Comparison of ENCODE assay signal across 30 mouse cellular contexts in the genomic region with DNA sequence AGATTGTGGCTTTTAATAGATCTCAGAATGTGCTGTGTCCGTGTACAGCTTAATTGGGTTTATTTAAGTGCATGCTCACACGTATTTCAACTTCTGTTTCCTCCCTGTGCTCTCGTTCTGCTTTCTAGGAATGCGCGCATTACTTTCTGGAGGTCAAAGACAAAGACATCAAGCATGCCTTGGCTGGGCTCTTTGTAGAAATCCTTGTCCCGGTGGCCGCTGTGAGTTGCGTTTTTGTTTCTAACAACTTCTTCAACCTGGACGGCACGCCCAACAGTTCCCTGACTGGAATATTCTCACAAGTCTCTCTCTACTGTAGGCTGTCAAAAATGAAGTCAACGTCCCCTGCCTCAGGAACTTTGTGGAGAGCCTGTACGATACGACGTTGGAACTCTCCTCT.
DNase-seq lines count a peak whose midpoint lies in the region; ATAC-seq and TF ChIP-seq lines count a peak whose summit lies in the region.
"Had no signal": no experiment of that assay in that cellular context is flagged by ENCODE, and none has a peak within 500 bp of the region (broad histone marks: within the 10 kb centered on the region; RNA-seq: fewer than 3 reads in every experiment).

No protein-coding gene starts in this region.

- peaks cover 2% of the 10 kb centered on the region; the same call in 1 of the 2 replicates for H3K4me1 ChIP-seq in intestine, embryonic 14.5 days (replicated peaks; ENCODE audit: control insufficient read depth, insufficient read depth, low read length)
- H3K4me1 ChIP-seq in intestine, embryonic 15.5 days (replicated peaks) = no peaks in the 10 kb centered on the region
- no peaks in the 10 kb centered on the region for H3K4me1 ChIP-seq in lung, postnatal 0 days (ENCODE audit: insufficient read depth, low read depth, low read length)
- no peaks in the 10 kb centered on the region for H3K4me1 ChIP-seq in stomach, embryonic 15.5 days
- H3K4me1 ChIP-seq in stomach, postnatal 0 days (replicated peaks; ENCODE audit: control insufficient read depth, insufficient read depth) = no peaks in the 10 kb centered on the region
- H3K4me1 ChIP-seq: embryonic facial prominence, embryonic 13.5 days; embryonic facial prominence, embryonic 15.5 days; forebrain, embryonic 10.5 days; forebrain, embryonic 12.5 days; forebrain, embryonic 15.5 days had no signal

- WGBS in intestine, embryonic 14.5 days = 71% methylated on average over 14 of the region's 14 CpGs
- 71% methylated on average over 14 of the region's 14 CpGs for WGBS in intestine, embryonic 15.5 days
- 62% methylated on average over 14 of the region's 14 CpGs for WGBS in lung, postnatal 0 days
- WGBS in stomach, embryonic 15.5 days = 66% methylated on average over 14 of the region's 14 CpGs
- WGBS in stomach, postnatal 0 days = 57% methylated on average over 14 of the region's 14 CpGs

- no peak for DNase-seq in intestine, embryonic 14.5 days (ENCODE audit: low spot score)
- peak; percentile 12 for DNase-seq in lung, postnatal 0 days (ENCODE audit: low spot score)
- DNase-seq in lung, postnatal 10 days = no peak
- DNase-seq in stomach, postnatal 0 days (ENCODE audit: low spot score) = no peak
- DNase-seq in gastrocnemius, postnatal 36 days = no peak
- no peak for DNase-seq in gastrocnemius, postnatal 4 days (ENCODE audit: low spot score in 2 of 2)
- DNase-seq: adrenal gland, adult 8-10 months; adrenal gland, postnatal 14 days; adrenal gland, postnatal 36 days; B cell, adult 2 months; cerebellum, adult 18-20 months; cerebellum, adult 8-10 months; cerebellum, adult 9-11 months; cerebellum, postnatal 14 days; cerebellum, postnatal 36 days; embryo, embryonic 11 days; forebrain, postnatal 0 days had no signal

- peak overlapping the region; percentile 51 for H3K27ac ChIP-seq in intestine, embryonic 14.5 days (ENCODE audit: low read depth)
- H3K27ac ChIP-seq in intestine, embryonic 15.5 days = no peak overlapping the region
- no peak overlapping the region for H3K27ac ChIP-seq in lung, postnatal 0 days (ENCODE audit: low read length)
- 0 out of 2 replicates have a peak overlapping the region, but pooled peaks have one; percentile 3 for H3K27ac ChIP-seq in stomach, embryonic 15.5 days
- H3K27ac ChIP-seq in stomach, postnatal 0 days (replicated peaks) = 0 out of 2 replicates have a peak overlapping the region, but pooled peaks have one; percentile 9
- H3K27ac ChIP-seq: embryonic facial prominence, embryonic 13.5 days; embryonic facial prominence, embryonic 15.5 days; forebrain, embryonic 10.5 days; forebrain, embryonic 12.5 days; forebrain, embryonic 15.5 days had no signal

- no peak overlapping the region for H3K4me3 ChIP-seq in intestine, embryonic 14.5 days (ENCODE audit: low read depth, low read length)
- H3K4me3 ChIP-seq in intestine, embryonic 15.5 days (replicated peaks) = no peak overlapping the region
- H3K4me3 ChIP-seq in lung, postnatal 0 days (ENCODE audit: low read depth, low read length) = no peak overlapping the region
- no peak overlapping the region for H3K4me3 ChIP-seq in stomach, embryonic 15.5 days (replicated peaks)
- H3K4me3 ChIP-seq in stomach, postnatal 0 days (ENCODE audit: low read depth, low read length) = no peak overlapping the region
- H3K4me3 ChIP-seq: embryonic facial prominence, embryonic 13.5 days; embryonic facial prominence, embryonic 15.5 days; erythroblast, embryonic 14.5 days; forebrain, embryonic 10.5 days; forebrain, embryonic 12.5 days; forebrain, embryonic 15.5 days had no signal

- no peaks in the 10 kb centered on the region for H3K36me3 ChIP-seq in intestine, embryonic 14.5 days (ENCODE audit: control insufficient read depth, insufficient read depth, low read length)
- H3K36me3 ChIP-seq in intestine, embryonic 15.5 days = no peaks in the 10 kb centered on the region
- H3K36me3 ChIP-seq in lung, postnatal 0 days (ENCODE audit: insufficient read depth, low read length) = 0 out of 2 replicates have a peak, but pooled peaks cover 3% of the 10 kb centered on the region
- no peaks in the 10 kb centered on the region for H3K36me3 ChIP-seq in stomach, embryonic 15.5 days
- no peaks in the 10 kb centered on the region for H3K36me3 ChIP-seq in stomach, postnatal 0 days (ENCODE audit: control insufficient read depth, insufficient read depth, low read length)
- H3K36me3 ChIP-seq: forebrain, embryonic 10.5 days; G1E had no signal

- no peaks in the 10 kb centered on the region for H3K27me3 ChIP-seq in intestine, embryonic 14.5 days (replicated peaks; ENCODE audit: control insufficient read depth, insufficient read depth, low read length)
- no peaks in the 10 kb centered on the region for H3K27me3 ChIP-seq in intestine, embryonic 15.5 days (replicated peaks)
- H3K27me3 ChIP-seq in lung, postnatal 0 days (replicated peaks; ENCODE audit: insufficient read depth, low read length) = no peaks in the 10 kb centered on the region
- no peaks in the 10 kb centered on the region for H3K27me3 ChIP-seq in stomach, embryonic 15.5 days (replicated peaks)
- no peaks in the 10 kb centered on the region for H3K27me3 ChIP-seq in stomach, postnatal 0 days (ENCODE audit: control insufficient read depth, insufficient read depth, low read length)
- H3K27me3 ChIP-seq: CH12.LX; embryonic facial prominence, embryonic 13.5 days; embryonic facial prominence, embryonic 15.5 days; forebrain, embryonic 12.5 days; forebrain, embryonic 15.5 days; Patski had no signal

- H3K9me3 ChIP-seq in intestine, embryonic 14.5 days (ENCODE audit: control insufficient read depth, low read length) = 0 out of 2 replicates have a peak, but pooled peaks cover 3% of the 10 kb centered on the region
- H3K9me3 ChIP-seq in intestine, embryonic 15.5 days = no peaks in the 10 kb centered on the region
- H3K9me3 ChIP-seq in lung, postnatal 0 days (ENCODE audit: low read length) = no peaks in the 10 kb centered on the region
- H3K9me3 ChIP-seq in stomach, embryonic 15.5 days = no peaks in the 10 kb centered on the region
- H3K9me3 ChIP-seq in stomach, postnatal 0 days (ENCODE audit: control insufficient read depth, low read length) = no peaks in the 10 kb centered on the region
- H3K9me3 ChIP-seq: embryonic facial prominence, embryonic 13.5 days; embryonic facial prominence, embryonic 15.5 days; forebrain, embryonic 10.5 days; forebrain, embryonic 12.5 days; forebrain, embryonic 15.5 days had no signal

- H3K4me2 ChIP-seq in intestine, embryonic 14.5 days (ENCODE audit: low read length) = no peak overlapping the region
- H3K4me2 ChIP-seq in intestine, embryonic 15.5 days (replicated peaks) = no peak overlapping the region
- no peak overlapping the region for H3K4me2 ChIP-seq in lung, postnatal 0 days (replicated peaks; ENCODE audit: low read depth, low read length)
- H3K4me2 ChIP-seq in stomach, embryonic 15.5 days = no peak overlapping the region
- no peak overlapping the region for H3K4me2 ChIP-seq in stomach, postnatal 0 days (replicated peaks; ENCODE audit: low read depth)
- H3K4me2 ChIP-seq: embryonic facial prominence, embryonic 13.5 days; embryonic facial prominence, embryonic 15.5 days; forebrain, embryonic 12.5 days; forebrain, embryonic 15.5 days had no signal

- intact Hi-C loops in gastrocnemius, postnatal 36 days (cut with DNase I) = loop anchor here (1.0 kb wide), 1 partner anchor 128 kb away; no protein-coding TSS in a partner anchor

- no peak overlapping the region for H3K9ac ChIP-seq in intestine, embryonic 14.5 days (ENCODE audit: low read length)
- H3K9ac ChIP-seq in intestine, embryonic 15.5 days = no peak overlapping the region
- no peak overlapping the region for H3K9ac ChIP-seq in lung, postnatal 0 days (replicated peaks; ENCODE audit: low read depth)
- H3K9ac ChIP-seq in stomach, embryonic 15.5 days = no peak overlapping the region
- no peak overlapping the region for H3K9ac ChIP-seq in stomach, postnatal 0 days (ENCODE audit: low read length)
- H3K9ac ChIP-seq: embryonic facial prominence, embryonic 13.5 days; embryonic facial prominence, embryonic 15.5 days; forebrain, embryonic 12.5 days; forebrain, embryonic 15.5 days; forebrain, postnatal 0 days had no signal

- TF ChIP-seq CTCF in lung, postnatal 0 days (IDR thresholded peaks at IDR 0.05) = no peak
- no peak for TF ChIP-seq CTCF in stomach, postnatal 0 days (IDR thresholded peaks at IDR 0.05; ENCODE audit: low read depth)

- TF ChIP-seq EP300 in lung, postnatal 0 days (IDR thresholded peaks at IDR 0.05) = no peak
- TF ChIP-seq EP300 in stomach, postnatal 0 days (optimal IDR thresholded peaks at IDR 0.05) = no peak

- ATAC-seq in intestine, embryonic 14.5 days (replicated peaks; ENCODE audit: low FRiP score, low TSS enrichment, low read depth) = no peak
- no peak for ATAC-seq in intestine, embryonic 15.5 days
- ATAC-seq in lung, postnatal 0 days = no peak
- ATAC-seq in stomach, embryonic 15.5 days (ENCODE audit: insufficient read depth, low FRiP score, low read depth) = no peak
- no peak for ATAC-seq in stomach, postnatal 0 days (ENCODE audit: low FRiP score, low TSS enrichment)
- ATAC-seq: activated CD4-positive, CD25-positive, alpha-beta regulatory T cell, adult 4 months; CD4-positive, CD25-positive, alpha-beta regulatory T cell, adult 4 months; forebrain, embryonic 15.5 days; forebrain, postnatal 0 days; Patski had no signal

Comparison
In these comparisons a context has a peak if more than half of its experiments do, and no peak if none do; other contexts are left out.
1. H3K27ac ChIP-seq: peak in intestine, embryonic 14.5 days (single experiment), stomach, embryonic 15.5 days (single experiment) and stomach, postnatal 0 days (single experiment); none in intestine, embryonic 15.5 days (single experiment) and lung, postnatal 0 days (single experiment).